Mouse (Mus musculus) erythroid progenitor cell, adult 5-6 weeks (primary cell): ENCODE results near the gene Wfdc11. TPM values are rescaled to one million over a fixed set of nuclear protein-coding genes. Genes with fewer than 3 reads are reported as not detected.
"Not testable (repeated sequence)": the region's sequence is repeated elsewhere in the genome, so short reads cannot be mapped to it uniquely, and the experiment has no call there.

Source experiments
- ATAC-seq: replicated peaks from 2 replicates; pipeline ENCODE4 v1.8.0; 2016; ENCODE audit warnings: moderate number of reproducible peaks, mild to moderate bottlenecking, moderate TSS enrichment, inconsistent platforms; ENCODE audit not compliant: poor library complexity, low FRiP score, severe bottlenecking
- total RNA-seq, 2 experiments: library from RNA; stranded (forward) in 1 of 2; stranded (reverse) in 1 of 2; fragments of 150-400 nt in 1 of 2; fragments of 186-747, 209-891 nt in 1 of 2; gene quantifications; 2 replicates each; pipeline versions ENCODE4 v1.2.3 to v1.2.4; 2015 to 2017; ENCODE audit warnings: low replicate concordance in 2 of 2

Wfdc11 gene
- total RNA-seq, 2 experiments from 2014 or later: not detected

DNA sequence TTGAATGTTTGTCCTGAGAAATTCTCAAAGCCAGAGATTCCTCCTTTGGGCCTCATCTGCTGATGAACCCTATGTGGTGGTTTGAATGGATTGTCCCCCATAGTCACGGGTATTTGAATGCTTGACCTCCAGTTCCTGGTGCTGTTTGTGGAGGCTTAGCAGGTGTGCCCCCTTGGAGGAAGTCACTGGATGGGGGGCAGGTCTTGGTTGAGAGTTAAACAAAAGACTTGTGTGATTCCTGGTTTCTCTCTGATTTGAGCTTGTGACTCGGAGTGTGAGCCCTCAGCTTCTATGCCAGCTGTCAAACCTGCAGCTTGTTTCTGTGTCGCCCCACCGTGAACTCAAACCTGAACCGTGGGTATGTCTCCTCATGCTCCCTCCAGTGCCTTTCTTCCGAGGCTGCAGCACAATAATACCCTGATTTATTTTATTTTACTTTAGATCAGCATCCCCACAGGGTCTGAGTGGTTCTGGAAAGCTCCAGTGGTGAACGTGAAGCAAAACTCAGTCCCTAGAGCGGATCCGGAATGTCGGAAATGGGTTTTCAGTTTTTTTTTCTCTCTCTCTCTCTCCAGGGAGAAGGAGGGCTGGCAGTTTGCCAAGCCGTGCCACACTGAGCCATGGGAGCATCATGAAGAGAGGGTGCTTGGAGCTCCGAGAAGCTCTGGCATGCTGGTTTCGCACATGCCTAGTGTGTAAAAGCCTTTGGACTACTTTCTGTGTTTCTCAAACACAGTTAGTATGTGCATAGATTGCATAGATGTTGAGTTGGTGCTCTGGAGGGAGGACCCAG is 31.8 kb downstream of the Wfdc11 start:
- ATAC-seq: no peak

DNA sequence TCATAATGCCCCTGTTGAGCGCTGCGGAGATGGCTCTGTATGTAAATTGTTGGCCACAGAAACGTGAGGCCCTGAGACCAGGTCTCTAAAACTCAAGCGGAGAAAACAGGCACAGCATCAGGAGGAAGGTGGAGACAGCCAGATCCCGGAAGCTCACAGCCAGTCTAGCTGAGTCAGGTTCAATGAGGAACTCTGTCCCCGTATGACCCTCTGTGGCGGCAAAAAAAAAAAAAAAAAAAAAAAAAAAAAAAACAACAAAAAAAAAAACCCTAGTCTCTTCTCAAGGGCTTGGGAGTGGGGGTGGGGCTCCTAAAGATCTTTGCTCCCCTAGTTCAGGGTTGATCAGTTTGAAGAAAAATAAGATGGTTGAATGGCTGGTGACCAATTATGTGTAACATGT is 32.8 kb downstream of the Wfdc11 start:
- no peak for ATAC-seq

DNA sequence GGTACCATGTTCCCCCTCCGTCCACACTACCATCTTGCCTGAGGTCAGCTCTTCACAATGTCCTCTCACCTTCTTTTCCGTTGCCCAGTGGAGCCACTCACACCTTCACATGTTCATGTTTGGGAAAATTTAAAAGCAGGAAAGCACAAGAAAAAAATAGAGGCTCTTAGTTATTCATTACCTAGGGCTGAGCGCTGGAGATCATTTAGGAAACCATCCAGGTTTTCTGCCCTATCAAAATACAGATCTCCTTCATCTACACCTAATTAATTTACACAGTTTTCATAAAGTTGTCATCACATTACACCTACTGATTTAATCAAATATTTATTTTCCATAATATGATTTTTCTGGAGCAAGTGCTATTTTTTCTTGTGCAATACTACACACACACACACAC is 35.2 kb downstream of the Wfdc11 start, which contains the start of gene Wfdc16:
Wfdc16 (minus strand) TSS at position 101 of the 400 bp plus-strand sequence.
- ATAC-seq: no peak

DNA sequence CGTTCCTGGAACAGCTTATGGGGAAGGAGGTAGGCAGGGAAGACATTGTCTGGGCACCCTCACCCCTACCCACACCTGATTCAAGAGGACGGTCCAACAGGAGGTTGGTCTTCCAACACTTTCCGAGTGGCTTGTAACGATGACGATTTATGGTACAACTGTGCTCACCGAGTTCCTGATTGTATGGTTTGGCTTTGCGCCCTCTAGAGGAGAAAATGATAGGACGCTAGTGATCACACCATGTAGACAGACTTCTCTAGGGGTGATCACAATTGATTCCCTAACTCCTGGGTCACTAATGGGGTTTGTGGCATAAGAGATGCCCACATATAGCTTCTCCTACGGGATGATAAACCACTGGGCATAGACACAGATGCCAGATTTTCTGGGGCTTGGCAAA is 38.6 kb downstream of the Wfdc11 start:
- no peak for ATAC-seq

DNA sequence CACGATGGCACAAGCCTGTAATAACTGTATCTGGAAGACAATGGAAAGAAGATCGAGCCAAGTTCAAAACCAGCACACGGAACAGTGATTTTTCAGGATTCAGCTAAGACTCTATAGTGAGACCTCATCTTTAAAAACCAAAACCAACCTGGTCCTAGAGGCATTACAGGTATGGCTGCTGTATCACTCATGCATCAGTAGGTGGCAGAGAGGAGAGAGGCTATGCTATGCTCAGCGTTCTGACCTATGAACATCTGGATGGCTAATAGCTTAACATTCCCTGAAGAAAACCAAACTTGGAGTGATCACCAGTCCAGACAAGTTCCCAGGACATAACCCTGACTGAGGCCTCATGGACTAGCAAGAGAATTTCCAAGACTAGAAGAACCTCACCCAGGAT is 52.1 kb downstream of the Wfdc11 start:
- ATAC-seq: no peak

DNA sequence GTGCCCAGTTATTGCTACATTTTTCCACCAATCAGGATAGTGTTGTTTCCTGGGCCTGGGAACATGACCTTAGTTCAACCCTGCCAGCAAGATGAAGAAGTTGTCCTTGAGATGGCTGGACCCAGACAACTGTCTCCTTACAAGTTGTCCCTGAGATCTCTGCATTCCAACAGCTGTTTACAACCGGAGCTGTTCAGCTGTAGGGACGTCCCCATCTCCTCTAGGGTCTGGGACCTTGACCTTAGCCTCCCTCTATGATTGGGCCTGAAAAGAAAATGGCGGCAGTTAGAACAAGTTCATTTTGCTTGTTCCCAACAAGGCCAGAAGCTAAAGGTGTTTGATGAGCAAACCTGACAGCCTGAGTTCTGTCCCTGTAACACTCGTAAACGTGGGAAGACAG is 54.8 kb downstream of the Wfdc11 start:
- ATAC-seq: no peak

DNA sequence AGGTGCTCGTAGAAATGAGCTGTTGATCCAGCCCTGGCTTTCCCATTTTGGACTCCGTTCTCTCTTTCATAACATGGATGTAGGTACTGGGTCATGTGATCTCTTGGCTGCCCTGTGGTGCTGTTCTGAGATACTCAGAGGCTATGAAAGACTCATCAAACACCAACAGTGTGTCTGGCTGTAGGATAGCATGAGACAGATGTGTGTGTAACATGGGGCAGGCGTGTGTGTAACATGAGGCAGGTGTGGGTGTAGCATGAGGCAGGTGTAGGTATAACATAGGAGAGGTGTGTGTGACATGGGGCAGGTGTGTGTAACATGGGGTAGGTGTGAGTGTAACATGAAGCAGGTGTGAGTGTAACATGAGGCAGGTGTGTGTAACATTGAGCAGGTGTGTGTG is 58.5 kb downstream of the Wfdc11 start:
- ATAC-seq: no peak

DNA sequence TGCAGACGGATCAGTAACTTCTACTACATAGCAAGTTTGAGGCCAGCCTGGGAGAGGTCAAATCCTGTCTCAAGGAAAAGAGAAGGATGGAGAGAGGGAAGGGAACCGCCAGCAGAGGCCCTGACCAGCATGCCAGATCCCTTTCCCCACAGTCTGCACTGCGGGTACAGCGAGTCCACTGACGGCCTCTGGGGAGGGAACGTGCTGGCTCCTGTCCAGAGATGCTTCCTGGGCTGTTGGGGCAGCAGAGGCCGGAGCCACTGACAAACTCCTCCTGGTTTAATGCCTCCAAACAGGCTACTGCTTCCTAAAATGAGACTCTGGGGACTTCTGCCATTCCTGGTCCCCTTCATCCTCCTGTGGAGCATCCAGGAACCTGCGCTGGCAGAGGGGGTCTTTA is 60.4 kb downstream of the Wfdc11 start, which contains the start of the genes Wfdc6b and Wfdc8:
Wfdc6b (plus strand) TSS at position 52 of the 400 bp plus-strand sequence.
Wfdc8 (minus strand) TSS at position 156 of the 400 bp plus-strand sequence.
- not testable (repeated sequence) for ATAC-seq

Other genes starting within 250 kb of the Wfdc11 start
Only the 30 nearest of the 32 such genes appear.
- gene Sys1, start 217.1 kb downstream of the Wfdc11 start, total RNA-seq (2015; ENCODE audit: low replicate concordance): 8.8 and 10.8 TPM in 2 replicates
- gene Sys1, start 217.1 kb downstream of the Wfdc11 start, total RNA-seq (2017; ENCODE audit: low replicate concordance): 3.1 and 5.3 TPM in 2 replicates
- gene Gm20458, start 213.1 kb downstream of the Wfdc11 start, total RNA-seq (2015; ENCODE audit: low replicate concordance): not detected in 2 replicates
- gene Gm20458, start 213.1 kb downstream of the Wfdc11 start, total RNA-seq (2017; ENCODE audit: low replicate concordance): not detected in 2 replicates
- gene Trp53tg5, start 200.4 kb downstream of the Wfdc11 start, total RNA-seq (2015; ENCODE audit: low replicate concordance): not detected in 2 replicates
- gene Trp53tg5, start 200.4 kb downstream of the Wfdc11 start, total RNA-seq (2017; ENCODE audit: low replicate concordance): not detected in 2 replicates
- 6.3 TPM in 1 of 2 replicates, not detected in the other for gene Dbndd2, start 188.0 kb downstream of the Wfdc11 start, total RNA-seq (2015; ENCODE audit: low replicate concordance)
- 0.61 TPM in 1 of 2 replicates, not detected in the other for gene Dbndd2, start 188.0 kb downstream of the Wfdc11 start, total RNA-seq (2017; ENCODE audit: low replicate concordance)
- gene Pigt, start 176.6 kb downstream of the Wfdc11 start, total RNA-seq (2015; ENCODE audit: low replicate concordance): 18.0 and 22.7 TPM in 2 replicates
- gene Pigt, start 176.6 kb downstream of the Wfdc11 start, total RNA-seq (2017; ENCODE audit: low replicate concordance): 7.7 and 26.9 TPM in 2 replicates
- gene Wfdc2, start 111.7 kb downstream of the Wfdc11 start, total RNA-seq (2015; ENCODE audit: low replicate concordance): not detected in 2 replicates
- not detected in 2 replicates for gene Wfdc2, start 111.7 kb downstream of the Wfdc11 start, total RNA-seq (2017; ENCODE audit: low replicate concordance)
- gene Spint3, start 100.6 kb downstream of the Wfdc11 start, total RNA-seq (2015; ENCODE audit: low replicate concordance): not detected in 2 replicates
- gene Spint3, start 100.6 kb downstream of the Wfdc11 start, total RNA-seq (2017; ENCODE audit: low replicate concordance): not detected in 2 replicates
- not detected in 2 replicates for gene Wfdc6a, start 88.6 kb downstream of the Wfdc11 start, total RNA-seq (2015; ENCODE audit: low replicate concordance)
- gene Wfdc6a, start 88.6 kb downstream of the Wfdc11 start, total RNA-seq (2017; ENCODE audit: low replicate concordance): not detected in 2 replicates
- not detected in 2 replicates for gene Eppin, start 80.5 kb downstream of the Wfdc11 start, total RNA-seq (2015; ENCODE audit: low replicate concordance)
- not detected in 2 replicates for gene Eppin, start 80.5 kb downstream of the Wfdc11 start, total RNA-seq (2017; ENCODE audit: low replicate concordance)
- gene Wfdc6b, start 60.6 kb downstream of the Wfdc11 start, total RNA-seq (2015; ENCODE audit: low replicate concordance): not detected in 2 replicates
- gene Wfdc6b, start 60.6 kb downstream of the Wfdc11 start, total RNA-seq (2017; ENCODE audit: low replicate concordance): not detected in 2 replicates
- not detected in 2 replicates for gene Wfdc8, start 60.5 kb downstream of the Wfdc11 start, total RNA-seq (2015; ENCODE audit: low replicate concordance)
- not detected in 2 replicates for gene Wfdc8, start 60.5 kb downstream of the Wfdc11 start, total RNA-seq (2017; ENCODE audit: low replicate concordance)
- gene Wfdc16, start 35.3 kb downstream of the Wfdc11 start, total RNA-seq (2015; ENCODE audit: low replicate concordance): not detected in 2 replicates
- gene Wfdc16, start 35.3 kb downstream of the Wfdc11 start, total RNA-seq (2017; ENCODE audit: low replicate concordance): not detected in 2 replicates
- not detected in 2 replicates for gene Wfdc10, start 18.0 kb downstream of the Wfdc11 start, total RNA-seq (2015; ENCODE audit: low replicate concordance)
- not detected in 2 replicates for gene Wfdc10, start 18.0 kb downstream of the Wfdc11 start, total RNA-seq (2017; ENCODE audit: low replicate concordance)
- gene Wfdc9, start 17.5 kb downstream of the Wfdc11 start, total RNA-seq (2015; ENCODE audit: low replicate concordance): not detected in 2 replicates
- gene Wfdc9, start 17.5 kb downstream of the Wfdc11 start, total RNA-seq (2017; ENCODE audit: low replicate concordance): not detected in 2 replicates
- not detected in 2 replicates for gene Wfdc13, start 11.0 kb upstream of the Wfdc11 start, total RNA-seq (2015; ENCODE audit: low replicate concordance)
- not detected in 2 replicates for gene Wfdc13, start 11.0 kb upstream of the Wfdc11 start, total RNA-seq (2017; ENCODE audit: low replicate concordance)
- not detected in 2 replicates for gene Spint4, start 24.4 kb upstream of the Wfdc11 start, total RNA-seq (2015; ENCODE audit: low replicate concordance)
- gene Spint4, start 24.4 kb upstream of the Wfdc11 start, total RNA-seq (2017; ENCODE audit: low replicate concordance): not detected in 2 replicates
- not detected in 2 replicates for gene Spint5, start 41.2 kb upstream of the Wfdc11 start, total RNA-seq (2015; ENCODE audit: low replicate concordance)
- gene Spint5, start 41.2 kb upstream of the Wfdc11 start, total RNA-seq (2017; ENCODE audit: low replicate concordance): not detected in 2 replicates
- 4.2 and 6.1 TPM in 2 replicates for gene Wfdc3, start 71.8 kb upstream of the Wfdc11 start, total RNA-seq (2015; ENCODE audit: low replicate concordance)
- 2.3 and 2.8 TPM in 2 replicates for gene Wfdc3, start 71.8 kb upstream of the Wfdc11 start, total RNA-seq (2017; ENCODE audit: low replicate concordance)
- 64.6 and 69.2 TPM in 2 replicates for gene Dnttip1, start 71.9 kb upstream of the Wfdc11 start, total RNA-seq (2015; ENCODE audit: low replicate concordance)
- 44.0 and 58.0 TPM in 2 replicates for gene Dnttip1, start 71.9 kb upstream of the Wfdc11 start, total RNA-seq (2017; ENCODE audit: low replicate concordance)
- gene Ube2c, start 95.8 kb upstream of the Wfdc11 start, total RNA-seq (2015; ENCODE audit: low replicate concordance): 1,168 and 1,264 TPM in 2 replicates
- gene Ube2c, start 95.8 kb upstream of the Wfdc11 start, total RNA-seq (2017; ENCODE audit: low replicate concordance): 649 and 1,020 TPM in 2 replicates
- not detected in 2 replicates for gene Tnnc2, start 105.9 kb upstream of the Wfdc11 start, total RNA-seq (2015; ENCODE audit: low replicate concordance)
- gene Tnnc2, start 105.9 kb upstream of the Wfdc11 start, total RNA-seq (2017; ENCODE audit: low replicate concordance): not detected in 2 replicates
- gene Snx21, start 111.7 kb upstream of the Wfdc11 start, total RNA-seq (2015; ENCODE audit: low replicate concordance): not detected in 2 replicates
- 0.13 TPM in 1 of 2 replicates, not detected in the other for gene Snx21, start 111.7 kb upstream of the Wfdc11 start, total RNA-seq (2017; ENCODE audit: low replicate concordance)
- 23.8 and 30.6 TPM in 2 replicates for gene Acot8, start 130.8 kb upstream of the Wfdc11 start, total RNA-seq (2015; ENCODE audit: low replicate concordance)
- 33.6 and 58.4 TPM in 2 replicates for gene Acot8, start 130.8 kb upstream of the Wfdc11 start, total RNA-seq (2017; ENCODE audit: low replicate concordance)
- gene Zswim3, start 131.0 kb upstream of the Wfdc11 start, total RNA-seq (2015; ENCODE audit: low replicate concordance): 2.5 and 7.2 TPM in 2 replicates
- 1.3 and 2.3 TPM in 2 replicates for gene Zswim3, start 131.0 kb upstream of the Wfdc11 start, total RNA-seq (2017; ENCODE audit: low replicate concordance)
- gene Zswim1, start 148.6 kb upstream of the Wfdc11 start, total RNA-seq (2015; ENCODE audit: low replicate concordance): 1.1 and 5.4 TPM in 2 replicates
- 0.30 TPM in 1 of 2 replicates, not detected in the other for gene Zswim1, start 148.6 kb upstream of the Wfdc11 start, total RNA-seq (2017; ENCODE audit: low replicate concordance)
- gene Spata25, start 154.4 kb upstream of the Wfdc11 start, total RNA-seq (2015; ENCODE audit: low replicate concordance): not detected in 2 replicates
- gene Spata25, start 154.4 kb upstream of the Wfdc11 start, total RNA-seq (2017; ENCODE audit: low replicate concordance): not detected in 2 replicates
- 34.0 and 35.3 TPM in 2 replicates for gene Ctsa, start 158.8 kb upstream of the Wfdc11 start, total RNA-seq (2015; ENCODE audit: low replicate concordance)
- gene Ctsa, start 158.8 kb upstream of the Wfdc11 start, total RNA-seq (2017; ENCODE audit: low replicate concordance): 38.9 and 43.0 TPM in 2 replicates
- not detected in 2 replicates for gene Neurl2, start 159.4 kb upstream of the Wfdc11 start, total RNA-seq (2015; ENCODE audit: low replicate concordance)
- gene Neurl2, start 159.4 kb upstream of the Wfdc11 start, total RNA-seq (2017; ENCODE audit: low replicate concordance): 1.2 TPM in 1 of 2 replicates, not detected in the other
- gene Pltp, start 183.6 kb upstream of the Wfdc11 start, total RNA-seq (2015; ENCODE audit: low replicate concordance): 1.3 and 5.0 TPM in 2 replicates
- gene Pltp, start 183.6 kb upstream of the Wfdc11 start, total RNA-seq (2017; ENCODE audit: low replicate concordance): 0.23 TPM in 1 of 2 replicates, not detected in the other
- 57.7 and 71.3 TPM in 2 replicates for gene Pcif1, start 205.2 kb upstream of the Wfdc11 start, total RNA-seq (2015; ENCODE audit: low replicate concordance)
- 36.3 and 42.7 TPM in 2 replicates for gene Pcif1, start 205.2 kb upstream of the Wfdc11 start, total RNA-seq (2017; ENCODE audit: low replicate concordance)